Comparison of ENCODE assay signal across 8 mouse cellular contexts in genomic region chr11:37235021-37235795, GRCm38 (mm10). TPM values are rescaled to one million over a fixed set of nuclear protein-coding genes. Genes with fewer than 3 reads are reported as not detected.
A peak's percentile ranks its signal among the peaks of the same experiment; 100 is the strongest.
DNase-seq lines count a peak whose midpoint lies in the region; ATAC-seq and TF ChIP-seq lines count a peak whose summit lies in the region.

No protein-coding gene starts in this region.

- ATAC-seq in hindbrain, embryonic 15.5 days (ENCODE audit: low FRiP score, low read depth), result no peak
- ATAC-seq in midbrain, postnatal 0 days (ENCODE audit: low FRiP score), result no peak
- ATAC-seq in inflammation-experienced regulatory T-cells, adult 6 months, result no peak

- H3K4me1 ChIP-seq in embryonic facial prominence, embryonic 10.5 days, result peaks cover 15% of the 10 kb centered on the region
- peaks cover 15% of the 10 kb centered on the region for H3K4me1 ChIP-seq in hindbrain, embryonic 15.5 days (replicated peaks)
- H3K4me1 ChIP-seq in midbrain, postnatal 0 days (ENCODE audit: insufficient read depth, low read length), result peaks cover 6% of the 10 kb centered on the region

- TF ChIP-seq CTCF in layer of hippocampus, adult 2 months (conservative IDR thresholded peaks at IDR 0.05), result no peak
- no peak for TF ChIP-seq CTCF in midbrain, postnatal 0 days (IDR thresholded peaks at IDR 0.05)

- DNase-seq in layer of hippocampus, adult 2 months (ENCODE audit: low spot score in 2 of 2), result no peak
- no peak for DNase-seq in layer of hippocampus, adult 11-12 months (ENCODE audit: low spot score)
- DNase-seq in embryonic facial prominence, embryonic 10.5 days (ENCODE audit: low spot score), result no peak
- peak; percentile 30 for DNase-seq in midbrain, postnatal 0 days (ENCODE audit: low spot score)
- DNase-seq in gastrocnemius, postnatal 36 days, result no peak
- DNase-seq in layer of hippocampus, adult 9-10 months (ENCODE audit: low spot score), result no peak

- H3K4me3 ChIP-seq in layer of hippocampus, adult 2 months, result peak overlapping the region; percentile 77
- H3K4me3 ChIP-seq in embryonic facial prominence, embryonic 10.5 days, result peak overlapping the region; percentile 70
- peak overlapping the region; percentile 70 for H3K4me3 ChIP-seq in hindbrain, embryonic 15.5 days
- peak overlapping the region; percentile 63 for H3K4me3 ChIP-seq in midbrain, postnatal 0 days (ENCODE audit: low read depth, low read length)

- H3K27me3 ChIP-seq in embryonic facial prominence, embryonic 10.5 days (replicated peaks; ENCODE audit: low read depth, poor library complexity, severe bottlenecking), result peaks cover 53% of the 10 kb centered on the region
- H3K27me3 ChIP-seq in hindbrain, embryonic 15.5 days, result no peaks in the 10 kb centered on the region
- no peaks in the 10 kb centered on the region for H3K27me3 ChIP-seq in midbrain, postnatal 0 days (ENCODE audit: insufficient read depth, low read length)

- no peaks in the 10 kb centered on the region for H3K36me3 ChIP-seq in embryonic facial prominence, embryonic 10.5 days (replicated peaks)
- H3K36me3 ChIP-seq in hindbrain, embryonic 15.5 days, result no peaks in the 10 kb centered on the region
- no peaks in the 10 kb centered on the region for H3K36me3 ChIP-seq in midbrain, postnatal 0 days (ENCODE audit: insufficient read depth, low read length)

- H3K27ac ChIP-seq in layer of hippocampus, adult 2 months, result peak overlapping the region; percentile 99
- no peak overlapping the region for H3K27ac ChIP-seq in embryonic facial prominence, embryonic 10.5 days (replicated peaks)
- peak overlapping the region; percentile 98 for H3K27ac ChIP-seq in hindbrain, embryonic 15.5 days (replicated peaks)
- H3K27ac ChIP-seq in midbrain, postnatal 0 days (ENCODE audit: low read depth, low read length), result peak overlapping the region; percentile 91

- 12% methylated on average over 18 of the region's 18 CpGs for WGBS in embryonic facial prominence, embryonic 10.5 days
- 4% methylated on average over 18 of the region's 18 CpGs for WGBS in hindbrain, embryonic 15.5 days
- WGBS in midbrain, postnatal 0 days, result 1% methylated on average over 18 of the region's 18 CpGs

- intact Hi-C loops in gastrocnemius, postnatal 36 days (cut with DNase I), result no loop called here

- no peaks in the 10 kb centered on the region for H3K9me3 ChIP-seq in embryonic facial prominence, embryonic 10.5 days
- H3K9me3 ChIP-seq in hindbrain, embryonic 15.5 days, result no peaks in the 10 kb centered on the region
- H3K9me3 ChIP-seq in midbrain, postnatal 0 days (ENCODE audit: low read length), result no peaks in the 10 kb centered on the region

- H3K9ac ChIP-seq in hindbrain, embryonic 15.5 days, result peak overlapping the region; percentile 87
- H3K9ac ChIP-seq in midbrain, postnatal 0 days (replicated peaks; ENCODE audit: low read length, poor library complexity, severe bottlenecking), result peak overlapping the region; percentile 75

- peak overlapping the region; percentile 81 for H3K4me2 ChIP-seq in hindbrain, embryonic 15.5 days
- peak overlapping the region; percentile 73 for H3K4me2 ChIP-seq in midbrain, postnatal 0 days (ENCODE audit: low read depth, low read length, poor library complexity, severe bottlenecking)

RNA-seq across cellular contexts. Expression of gene Tenm2, which starts 0.6 kb away (rescaled TPM):
- total RNA-seq in layer of hippocampus, adult 2 months (2021), result 100 to 1,000 TPM; 153 to 165 TPM
- 1.8 and 3.7 TPM in 2 replicates for polyA plus RNA-seq in embryonic facial prominence, embryonic 10.5 days (2016; fragmentation: Nextera tagmentation; extraction: Ambion mirVana)
- 33.1 and 36.0 TPM in 2 replicates for polyA plus RNA-seq in hindbrain, embryonic 15.5 days (2015; fragmentation: Nextera tagmentation; extraction: Ambion mirVana)
- 138 and 154 TPM in 2 replicates for total RNA-seq in midbrain, postnatal 0 days (2014; rRNA removed)
- 51.6 and 62.6 TPM in 2 replicates for polyA plus RNA-seq in midbrain, postnatal 0 days (2015; fragmentation: Nextera tagmentation; extraction: Ambion mirVana)
- total RNA-seq in gastrocnemius, postnatal 36 days (2021), result under 1 TPM; 0.26 to 0.57 TPM
- not detected for polyA plus RNA-seq in inflammation-experienced regulatory T-cells, adult 6 months (2017; shearing (Covaris generic))
